Mouse (Mus musculus): Measurements from ENCODE around the gene Znrd1as.

DNA sequence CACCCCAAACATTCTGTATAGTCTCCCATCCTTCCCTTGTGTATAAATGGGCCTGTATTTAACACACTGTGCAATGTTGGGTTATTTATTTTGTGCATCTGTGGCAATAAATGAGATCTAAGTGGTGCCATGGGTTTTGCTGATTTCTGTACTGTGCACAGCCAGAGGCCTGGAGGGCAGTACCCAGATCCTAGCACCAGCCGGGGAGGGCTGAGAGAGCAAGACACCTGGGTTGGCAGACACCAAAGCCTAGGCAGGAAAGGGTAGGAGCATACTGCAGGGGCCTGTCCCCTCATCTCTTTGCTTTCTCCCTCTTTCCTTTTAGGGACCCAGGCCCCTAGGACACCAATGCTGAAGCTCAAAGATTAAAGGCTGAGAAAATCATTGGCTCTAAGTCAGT, 10.1 kb upstream of the Znrd1as start:
- TF ChIP-seq CTCF (IDR thresholded peaks at IDR 0.05 in 2 of 3, conservative IDR thresholded peaks at IDR 0.05 in 1 of 3; ENCODE audit: control insufficient read depth in 1 of 3, insufficient read depth in 1 of 3, low read depth in 2 of 3, low read length in 3 of 3, poor library complexity in 1 of 3, severe bottlenecking in 1 of 3), result no peak
- TF ChIP-seq RCOR1 (IDR thresholded peaks at IDR 0.05; ENCODE audit: low read depth, low read length), result no peak
- no peak for TF ChIP-seq TCF12 (IDR thresholded peaks at IDR 0.05; ENCODE audit: low read depth, low read length)
- no peak for TF ChIP-seq E2F4 (IDR thresholded peaks at IDR 0.05; ENCODE audit: borderline replicate concordance, low read depth, low read length)
- TF ChIP-seq EP300 (IDR thresholded peaks at IDR 0.05; ENCODE audit: low read depth in 1 of 2, low read length in 2 of 2), result no peak
- TF ChIP-seq USF2 (IDR thresholded peaks at IDR 0.05; ENCODE audit: borderline replicate concordance in 1 of 2, insufficient read depth in 1 of 2, low read depth in 1 of 2, low read length in 2 of 2), result no peak
- TF ChIP-seq POLR2A (IDR thresholded peaks at IDR 0.05; ENCODE audit: control insufficient read depth in 1 of 2, insufficient read depth in 1 of 2, low read depth in 1 of 2, low read length in 2 of 2, poor library complexity in 1 of 2), result no peak
- no peak for TF ChIP-seq USF1 (IDR thresholded peaks at IDR 0.05; ENCODE audit: low read depth, low read length)
- TF ChIP-seq GATA1 (IDR thresholded peaks at IDR 0.05; ENCODE audit: low read depth, low read length), result no peak
- TF ChIP-seq POLR2AphosphoS2 (IDR thresholded peaks at IDR 0.05; ENCODE audit: low read length), result no peak

Data from MEL (cell line).